Mouse (Mus musculus): ENCODE data around the gene Gp1bb.
A peak's percentile ranks its signal among the peaks of the same experiment; 100 is the strongest.

Gp1bb gene

GRCm38 (mm10) chr16:18581623-18582205, 40.5 kb downstream of the Gp1bb start:
- peak in 1 of 2 experiments; percentile 7 for DNase-seq (ENCODE audit: low spot score in 2 of 2)

- no peak for DNase-seq (ENCODE audit: low spot score in 2 of 2)
Observed at GRCm38 (mm10) chr16:18581050-18581622, 41.1 kb downstream of the Gp1bb start.

GRCm38 (mm10) chr16:18580389-18580788, 41.8 kb downstream of the Gp1bb start:
- DNase-seq (ENCODE audit: low spot score in 2 of 2), result no peak

- no peak for DNase-seq (ENCODE audit: low spot score in 2 of 2)
Observed at GRCm38 (mm10) chr16:18577599-18578160, 44.5 kb downstream of the Gp1bb start.

- DNase-seq (ENCODE audit: low spot score in 2 of 2), result no peak
Observed at GRCm38 (mm10) chr16:18577071-18577470, 45.1 kb downstream of the Gp1bb start.

- no peak for DNase-seq (ENCODE audit: low spot score in 2 of 2)
Observed at GRCm38 (mm10) chr16:18574196-18574595, 48.0 kb downstream of the Gp1bb start.
